Mouse (Mus musculus) left cerebral cortex, adult 11 months (tissue): ENCODE data around the gene Mettl1.

Experiments used
- DNase-seq: peaks from one replicate; pipeline ENCODE4 v3.0.0; 2022; ENCODE audit warnings: low spot score

The Mettl1 gene

DNA sequence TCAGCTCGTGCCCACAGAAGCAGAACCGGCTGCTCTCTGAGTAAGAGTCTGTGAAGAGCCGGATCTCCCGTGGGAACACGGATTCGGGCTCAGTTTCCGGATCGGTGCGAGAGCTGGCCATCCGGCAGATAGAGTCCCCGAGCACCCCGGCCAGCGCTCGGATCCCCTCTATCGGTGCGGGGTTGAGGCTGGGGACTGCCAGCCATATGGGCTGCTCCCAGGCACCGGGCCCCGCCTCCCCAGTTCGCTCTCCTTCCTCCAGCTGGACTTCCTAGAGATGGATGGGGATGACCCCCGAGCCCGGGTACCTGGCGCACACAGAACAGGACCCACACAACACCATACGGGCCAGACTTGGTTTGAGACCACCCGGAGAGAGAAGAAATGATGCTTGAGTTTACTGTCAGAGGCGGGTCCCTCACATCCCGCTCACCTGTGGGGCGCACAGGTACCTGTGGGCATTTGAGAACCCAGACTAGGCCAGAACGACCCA is at the start of gene Mettl1, which contains the start of gene Eef1akmt3:
TSS of gene Mettl1 (plus strand) at position 141 of the 493 bp plus-strand sequence.
TSS of gene Eef1akmt3 (minus strand) at position 240 of the 493 bp plus-strand sequence.
- DNase-seq, result no peak

DNA sequence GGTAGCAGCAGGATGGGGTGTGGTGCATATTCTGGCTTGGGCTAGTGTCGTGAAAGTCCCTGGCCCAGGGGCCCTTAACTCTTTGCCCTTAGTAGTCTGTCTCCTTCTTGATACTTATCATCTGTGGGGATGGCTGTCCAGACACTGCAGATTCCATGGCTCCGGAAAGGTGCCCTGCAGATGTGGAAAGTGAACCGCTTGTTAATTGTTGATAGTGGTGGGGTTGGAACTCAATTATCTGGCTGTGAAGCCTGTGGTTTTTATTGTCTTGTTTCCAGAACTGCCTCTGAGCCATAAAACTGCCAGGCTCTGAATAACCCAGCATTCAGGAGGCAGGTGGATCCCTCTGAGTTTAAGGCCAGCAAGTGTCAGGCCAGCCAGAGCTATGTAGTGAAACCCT is 49.5 kb upstream of the Mettl1 start:
- DNase-seq, result no peak

DNA sequence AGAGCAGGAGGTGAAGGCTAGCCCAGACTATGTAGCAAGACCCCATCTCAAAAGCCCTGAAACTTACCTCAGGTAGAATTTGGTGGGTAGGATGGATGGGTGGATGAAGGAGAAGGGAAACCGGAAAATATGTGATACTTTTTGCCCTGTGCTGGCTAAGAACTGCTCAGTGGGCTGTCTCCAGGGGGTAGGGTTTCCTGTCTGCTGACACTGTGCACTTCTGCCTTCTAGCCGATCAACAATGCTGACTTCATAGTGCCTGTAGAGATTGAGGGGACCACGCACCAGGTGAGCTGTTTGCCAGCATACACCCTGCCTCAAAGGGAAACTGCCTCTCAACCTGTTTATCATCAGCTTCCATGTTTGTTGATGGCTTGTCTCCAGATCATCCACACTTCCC is 47.6 kb upstream of the Mettl1 start:
- DNase-seq, result no peak

DNA sequence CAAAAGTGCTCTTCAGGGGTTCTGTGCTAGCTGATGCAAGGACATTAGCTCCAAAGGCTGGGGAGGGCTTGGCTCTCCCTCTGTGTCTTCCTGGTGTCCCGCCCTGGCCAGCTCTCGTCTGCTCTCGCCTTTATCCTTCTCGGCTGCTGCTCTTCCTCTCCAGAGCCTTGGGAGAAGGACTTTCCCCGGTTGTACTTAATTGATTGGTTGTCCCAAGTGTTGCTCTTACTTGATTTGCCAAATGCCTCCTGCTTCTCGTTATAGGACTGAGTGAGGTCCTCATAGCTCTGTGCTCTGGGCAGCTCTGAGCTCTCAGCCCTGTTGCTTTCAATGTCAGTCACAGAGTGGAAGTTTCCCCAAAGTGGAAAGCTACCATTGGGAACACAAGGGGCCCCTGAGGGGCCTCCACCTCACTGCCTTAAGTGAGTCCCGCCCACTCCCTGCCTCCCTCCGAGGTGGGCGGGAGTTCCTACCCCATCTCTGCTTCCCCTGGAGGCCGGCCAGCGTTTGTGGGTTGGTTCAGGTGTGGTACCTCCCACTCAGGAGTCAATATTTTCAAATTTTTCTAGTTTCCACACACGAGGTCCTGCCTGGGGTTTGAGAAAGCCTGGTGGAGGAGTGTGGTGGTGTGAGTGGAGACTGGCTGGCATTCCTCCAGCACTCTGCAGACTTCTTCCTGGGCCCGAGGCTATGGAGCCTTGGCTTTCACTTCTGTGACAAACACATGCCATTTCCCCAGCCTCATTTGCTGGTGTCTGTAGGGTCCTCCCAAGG is 43.7 kb upstream of the Mettl1 start:
- DNase-seq, result no peak

DNA sequence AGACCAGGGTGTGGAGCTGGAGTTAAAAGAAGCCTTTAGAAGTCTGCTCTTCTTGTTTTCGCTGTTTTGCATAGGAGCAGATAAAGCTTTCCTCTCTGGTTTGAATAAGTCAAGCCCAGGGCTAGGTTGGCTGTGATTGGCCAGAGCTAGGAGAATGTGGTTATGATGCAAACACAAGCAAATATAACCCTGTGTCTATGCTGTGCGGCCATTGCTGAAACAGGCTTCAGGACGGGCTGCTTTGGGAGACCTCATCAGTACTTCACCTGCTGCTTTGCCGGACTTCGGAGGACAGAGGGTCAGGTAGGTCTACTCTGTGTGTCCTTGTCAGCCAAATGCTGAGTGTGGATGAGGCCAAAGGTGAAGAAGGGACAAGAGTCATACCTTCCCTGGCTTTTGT is 40.7 kb upstream of the Mettl1 start, which contains the start of gene Avil:
TSS of gene Avil (plus strand) at position 181 of the 400 bp plus-strand sequence.
- DNase-seq, result no peak

DNA sequence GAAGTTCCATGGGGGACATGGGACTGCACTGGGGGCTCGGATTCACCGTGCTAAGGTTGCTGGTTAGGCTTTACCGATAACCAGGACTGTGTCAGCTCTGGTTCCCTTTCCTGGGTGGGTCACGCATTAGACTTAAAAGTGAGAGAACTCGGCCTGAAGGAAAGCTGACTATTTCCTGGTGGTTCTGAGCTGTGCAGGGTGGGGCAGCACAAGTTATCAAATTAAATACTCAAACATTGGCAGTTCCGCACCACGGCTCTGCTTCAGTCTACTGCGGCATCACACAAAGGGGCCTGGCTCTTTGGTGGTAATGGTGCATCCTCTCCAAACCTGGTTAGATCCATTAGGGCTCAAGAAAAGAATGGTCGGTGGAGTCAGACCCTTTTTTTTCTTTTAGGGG is 39.9 kb upstream of the Mettl1 start:
- DNase-seq, result no peak

DNA sequence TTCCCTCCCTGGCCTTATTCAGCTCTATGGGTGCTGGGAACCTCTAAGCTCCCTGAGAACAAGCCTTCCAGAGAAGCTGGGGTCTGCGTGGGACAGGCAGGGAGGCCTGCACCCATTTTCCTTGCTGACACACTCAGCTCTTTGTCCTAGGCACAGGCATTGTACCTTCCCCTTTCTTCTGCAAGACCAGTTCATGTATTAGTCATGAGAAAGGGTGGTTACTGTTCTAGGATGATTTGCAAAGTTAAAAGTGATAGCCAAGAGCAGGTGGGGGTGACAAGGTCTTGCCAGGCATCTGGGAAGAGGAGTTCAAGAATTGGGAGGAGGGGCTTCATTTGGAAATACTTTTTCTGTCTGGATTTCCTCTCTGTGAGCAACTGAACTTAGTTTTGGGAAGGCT is 39.2 kb upstream of the Mettl1 start:
- DNase-seq, result no peak

DNA sequence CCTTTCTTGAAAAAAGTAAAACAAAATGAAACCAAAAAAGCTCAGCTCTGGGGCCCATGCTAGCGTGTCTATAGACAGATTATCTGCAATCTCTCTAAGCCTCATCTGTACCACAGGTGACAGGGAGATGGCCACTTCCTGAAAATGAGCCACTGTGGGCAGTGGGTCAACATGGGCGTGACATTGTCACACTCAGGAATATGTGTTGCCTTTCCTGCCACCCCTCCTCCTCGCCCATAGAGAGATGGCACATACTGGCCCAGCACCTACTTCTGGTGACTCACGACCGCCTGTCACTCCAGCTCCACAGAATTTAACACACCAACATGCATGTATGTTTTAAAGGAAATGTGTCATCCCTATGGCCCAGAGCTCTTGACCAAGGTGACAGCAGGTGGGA is 38.4 kb upstream of the Mettl1 start:
- DNase-seq, result no peak

DNA sequence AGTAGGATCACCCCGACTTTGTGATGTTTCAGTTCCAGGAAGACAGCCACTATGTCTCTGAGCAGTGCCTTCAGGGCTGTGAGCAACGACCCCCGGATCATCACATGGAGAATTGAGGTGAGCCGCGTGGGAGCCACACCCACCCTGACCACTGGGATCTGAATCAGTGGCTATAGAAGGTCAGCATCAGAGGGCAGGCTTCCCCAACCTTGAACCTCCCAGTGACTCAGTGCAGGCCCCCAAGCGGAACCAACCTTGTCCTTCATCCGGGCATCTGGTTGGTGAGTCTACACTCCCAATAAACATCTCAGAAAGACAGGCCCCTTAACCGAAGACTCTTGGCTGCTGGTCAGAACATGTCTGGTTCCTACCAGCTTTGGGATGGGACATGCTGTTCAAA is 37.9 kb upstream of the Mettl1 start:
- DNase-seq, result no peak

DNA sequence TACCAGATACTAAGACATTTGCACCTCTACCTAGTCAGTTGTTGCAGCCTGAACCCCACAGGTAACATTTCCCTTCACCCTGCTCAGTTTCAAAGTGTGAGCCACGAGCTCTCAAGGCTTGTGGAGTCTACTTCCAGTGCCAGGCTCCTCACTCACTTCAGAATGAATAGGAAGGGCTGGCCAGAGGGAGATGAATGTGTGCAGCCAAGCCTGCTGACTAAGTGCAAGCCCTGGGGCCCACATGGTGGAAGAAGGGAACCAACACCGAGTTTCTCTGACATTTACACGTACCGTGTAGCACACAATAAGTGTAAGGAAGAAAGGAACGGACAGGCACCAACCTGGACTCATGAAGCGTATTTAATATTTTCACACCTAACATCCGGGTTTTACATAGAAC is 37.4 kb upstream of the Mettl1 start:
- no peak for DNase-seq

DNA sequence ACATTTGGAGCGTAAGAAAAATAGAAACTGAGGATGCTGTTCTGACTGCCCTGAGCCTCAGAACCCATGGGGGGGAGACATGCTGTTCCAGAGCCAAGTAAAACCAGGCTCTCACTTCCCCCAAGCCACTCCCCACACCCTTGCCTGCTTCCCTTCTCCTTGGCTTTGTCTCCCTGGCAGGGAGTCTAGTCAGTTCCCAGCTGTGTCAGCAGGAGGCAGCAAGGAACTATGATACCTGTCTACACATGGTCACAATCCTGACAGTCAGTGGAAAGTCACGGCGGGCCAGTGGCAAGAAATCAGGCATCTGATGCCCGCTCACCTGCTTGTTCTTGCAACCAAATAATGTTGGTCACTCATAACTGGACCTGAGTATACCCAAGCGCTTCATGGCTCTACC is 24.7 kb upstream of the Mettl1 start:
- DNase-seq, result no peak

DNA sequence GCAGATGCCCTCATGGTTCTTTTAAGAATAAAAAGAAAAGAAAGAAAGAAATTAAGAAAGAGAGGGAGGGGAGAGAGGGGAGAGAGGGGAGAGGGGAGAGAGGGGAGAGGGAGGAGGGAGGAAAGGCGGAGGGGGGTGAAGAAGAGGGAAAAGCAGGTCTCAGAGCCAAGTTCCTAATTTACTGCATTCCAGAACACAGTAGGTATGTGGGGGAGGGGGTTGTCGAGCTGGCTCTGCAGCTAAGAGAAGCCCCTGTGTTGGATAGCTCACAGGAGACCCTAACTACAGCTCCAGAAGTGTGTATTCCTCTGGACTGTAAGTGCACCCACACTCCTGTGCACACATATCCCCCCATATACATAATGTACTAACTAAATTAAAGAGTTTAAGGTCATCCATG is 24.1 kb upstream of the Mettl1 start:
- DNase-seq, result no peak

DNA sequence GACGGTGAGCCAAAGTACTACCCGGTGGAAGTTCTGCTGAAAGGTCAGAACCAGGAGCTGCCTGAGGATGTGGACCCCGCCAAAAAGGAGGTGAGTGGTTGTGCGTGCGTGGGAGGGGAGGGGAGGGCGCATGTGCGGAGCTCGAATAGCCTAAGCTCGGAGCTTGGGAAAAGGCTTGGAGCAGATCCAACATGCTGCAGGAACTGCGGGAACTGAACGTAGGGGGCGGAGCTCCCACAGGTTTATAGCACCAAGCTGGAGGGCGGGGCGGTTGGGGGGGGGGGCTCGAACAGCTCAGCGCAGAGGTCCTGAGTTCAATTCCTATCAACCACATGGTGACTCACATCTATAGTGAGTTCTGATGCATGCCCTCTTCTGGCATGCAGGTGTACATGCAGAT is 22.8 kb upstream of the Mettl1 start:
- no peak for DNase-seq

DNA sequence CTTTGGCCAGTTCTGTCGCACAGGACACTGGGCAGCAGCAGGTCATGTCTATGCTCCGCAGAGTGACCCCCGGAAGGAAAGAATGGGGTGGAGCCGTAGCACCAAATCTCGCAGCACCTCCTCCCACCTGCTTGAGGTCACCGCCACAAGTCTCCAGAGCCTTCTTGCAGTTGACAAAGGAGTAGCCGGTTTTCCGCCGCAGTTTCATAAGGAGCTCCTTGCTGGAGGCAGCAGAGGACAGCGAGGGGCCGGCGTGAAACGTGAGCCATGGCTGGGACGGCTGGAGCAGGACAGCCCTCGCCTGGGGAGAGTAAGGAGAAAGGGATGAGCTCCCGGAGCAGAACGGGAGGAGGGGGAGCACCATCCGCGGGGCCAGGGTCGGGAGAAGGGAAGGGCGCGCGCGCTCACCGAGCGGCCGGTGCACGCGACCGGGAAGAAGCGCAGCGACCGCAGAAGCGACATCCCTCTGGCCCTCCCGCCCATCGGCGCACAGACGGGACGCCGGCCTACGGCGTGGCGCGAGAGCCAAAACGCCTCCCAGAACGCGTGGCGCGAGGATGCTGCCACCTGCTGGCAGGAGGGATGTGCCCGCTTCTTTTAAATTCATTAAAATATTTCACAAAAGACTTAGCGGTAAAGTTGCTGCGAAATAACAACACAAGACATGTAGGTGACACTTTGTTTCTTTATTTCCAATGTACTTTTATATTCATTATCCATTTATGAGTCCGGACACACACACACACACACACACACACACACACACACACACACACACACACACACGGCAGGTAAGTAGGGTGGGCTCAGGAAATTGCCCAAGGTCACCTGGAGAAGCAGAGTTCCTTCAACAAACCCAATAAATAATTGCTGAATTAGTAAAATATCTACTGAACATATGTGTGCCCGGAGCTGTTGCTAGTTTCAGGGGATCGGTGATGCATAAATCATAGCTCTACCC is 10.6 kb upstream of the Mettl1 start, which contains the start of gene Tsfm:
TSS of gene Tsfm (minus strand) at position 505 of the 961 bp plus-strand sequence.
- DNase-seq, result peak; percentile 67

DNA sequence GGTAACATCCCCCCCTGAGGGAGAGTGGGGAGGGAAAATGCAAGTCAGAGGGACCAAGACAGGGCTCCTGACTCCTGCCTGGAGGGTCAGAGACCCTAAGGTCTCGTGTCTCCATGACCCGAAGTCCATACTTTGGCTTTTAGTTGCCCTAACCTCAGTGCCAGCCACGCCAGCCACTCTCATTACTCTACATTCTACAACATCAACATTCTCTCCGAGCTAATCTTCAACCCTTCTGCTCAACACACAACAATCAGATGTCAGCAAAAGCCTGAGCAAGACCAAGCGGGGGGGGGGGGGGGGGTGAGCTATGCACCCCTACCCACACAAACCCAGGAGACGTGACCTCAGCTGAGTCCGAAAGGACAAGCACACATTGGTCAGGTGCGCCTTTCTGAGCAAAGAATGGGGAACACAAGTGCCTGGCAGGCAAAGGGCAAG is 7.9 kb upstream of the Mettl1 start:
- DNase-seq, result no peak

DNA sequence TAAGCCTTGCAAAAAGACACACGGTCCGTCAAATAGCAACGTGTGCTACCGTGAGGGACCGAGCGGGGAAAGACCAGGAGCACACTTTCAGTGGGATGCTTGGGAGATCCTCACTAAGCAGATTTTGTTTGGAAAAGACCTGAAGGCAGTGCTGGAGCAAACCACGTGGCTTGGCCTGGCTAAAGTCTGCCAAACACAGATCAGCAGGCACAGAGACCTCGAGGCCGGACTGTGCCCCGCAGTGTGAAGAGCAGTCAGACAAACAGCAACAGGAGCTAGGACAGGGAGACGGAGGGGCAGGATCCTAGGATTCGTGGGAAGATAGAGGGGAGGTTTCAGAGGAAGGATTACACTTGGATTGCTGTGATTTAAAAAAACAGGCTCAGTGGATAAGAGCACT is 4.9 kb upstream of the Mettl1 start:
- DNase-seq, result no peak

DNA sequence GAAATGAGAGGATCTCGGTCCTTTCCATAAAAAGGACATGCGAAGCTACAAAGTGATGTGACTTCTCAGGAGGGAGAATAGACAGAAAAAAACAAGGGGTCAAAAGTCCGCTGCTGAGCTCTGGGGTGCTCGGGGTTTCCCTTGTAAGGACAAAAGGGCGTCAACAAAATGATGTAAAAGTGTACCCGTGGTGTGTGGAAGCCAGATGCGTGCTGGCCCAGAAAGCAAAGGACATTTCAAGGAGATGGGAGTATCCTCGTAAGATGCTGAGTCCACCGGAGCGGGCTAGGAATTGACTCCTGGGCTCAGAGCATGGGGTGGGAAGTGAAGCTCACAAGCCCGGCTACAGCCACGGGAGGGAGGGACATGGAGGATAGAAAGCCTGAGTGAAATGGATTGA is 3.6 kb upstream of the Mettl1 start:
- DNase-seq, result no peak

DNA sequence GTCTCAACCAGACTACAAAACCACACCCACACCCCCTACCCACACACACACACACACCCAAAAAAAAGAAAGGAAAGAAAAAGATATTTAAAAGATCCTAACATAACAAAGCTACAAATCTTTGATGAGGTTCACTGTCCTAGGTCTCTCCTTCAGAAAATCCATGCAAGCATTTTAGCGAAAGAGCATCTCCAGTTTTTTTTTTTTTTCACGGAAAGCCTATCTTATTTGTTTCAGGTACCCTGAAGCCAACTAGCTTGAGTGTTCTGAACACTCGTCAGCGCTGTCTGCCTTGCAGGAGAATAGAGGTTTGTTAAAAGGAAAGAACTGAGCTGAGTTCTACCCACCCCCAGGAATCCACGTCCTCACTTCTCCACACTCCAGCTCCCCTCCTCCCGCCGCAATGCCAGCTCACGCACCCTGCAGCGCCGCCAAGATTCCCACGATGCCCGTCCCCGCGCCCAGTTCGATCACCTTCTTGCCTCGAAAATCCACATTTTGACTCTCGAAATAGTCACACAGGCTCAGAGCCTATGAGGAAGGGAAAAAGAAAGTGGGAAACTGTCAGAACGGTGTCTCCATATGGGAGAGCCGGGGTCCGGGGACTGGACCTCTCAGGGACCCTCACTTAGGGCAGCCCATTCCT is 522 bp upstream of the Mettl1 start:
- no peak for DNase-seq

DNA sequence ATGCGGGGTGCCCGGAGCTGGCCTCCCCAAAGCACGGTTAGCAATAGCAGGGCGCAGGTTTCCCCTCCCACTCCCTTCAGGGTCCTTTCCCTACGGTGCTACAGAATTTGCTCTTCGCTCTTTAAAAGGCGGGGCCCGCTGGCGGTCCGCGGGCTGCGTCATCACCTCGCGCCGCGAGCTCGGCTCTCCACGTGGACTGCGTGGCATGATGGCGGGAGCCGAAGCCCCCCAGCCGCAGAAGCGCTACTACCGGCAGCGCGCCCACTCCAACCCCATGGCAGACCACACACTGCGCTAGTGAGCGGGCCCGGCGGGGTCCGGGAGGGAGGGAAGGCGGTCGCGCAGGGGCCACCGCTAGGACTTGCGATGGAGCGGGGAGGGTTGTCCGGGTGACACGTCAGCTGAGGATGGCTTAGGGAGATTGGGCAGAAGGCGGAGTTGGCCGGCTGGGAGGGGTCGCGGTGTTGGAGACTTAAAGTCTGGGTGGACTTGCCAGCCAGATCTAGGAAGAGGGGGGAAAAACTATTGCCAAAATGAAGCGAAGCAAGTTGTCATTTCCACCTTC is 642 bp downstream of the Mettl1 start:
- DNase-seq, result peak; percentile 84

DNA sequence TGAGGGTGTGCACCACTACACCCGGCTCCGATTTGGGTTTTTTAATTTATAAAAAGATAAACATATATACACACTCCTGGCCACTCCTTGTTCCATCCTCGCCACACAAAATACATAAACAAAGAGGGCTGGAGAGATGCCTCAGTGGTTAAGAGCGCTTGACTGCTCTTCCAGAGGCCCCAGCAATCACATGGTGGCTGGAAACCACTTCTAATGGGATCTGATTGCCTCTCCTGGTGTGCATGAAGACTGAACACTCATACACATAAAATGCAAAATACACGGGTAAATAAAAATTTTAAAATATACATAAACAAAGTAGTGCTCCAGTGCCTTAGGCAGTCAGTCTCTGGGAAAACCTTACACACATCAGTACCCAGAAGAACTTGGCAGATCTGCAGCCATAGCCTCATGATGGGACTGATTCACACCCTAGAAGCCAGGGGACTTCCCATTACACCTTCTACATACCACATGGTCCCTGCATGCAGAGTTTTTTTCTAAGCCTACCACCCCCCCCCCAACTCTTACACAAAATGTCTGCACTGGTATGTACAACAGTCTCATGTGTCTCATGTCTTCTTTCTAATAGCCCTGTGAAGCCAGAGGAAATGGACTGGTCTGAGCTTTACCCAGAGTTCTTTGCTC is 1.4 kb downstream of the Mettl1 start:
- DNase-seq, result no peak

DNA sequence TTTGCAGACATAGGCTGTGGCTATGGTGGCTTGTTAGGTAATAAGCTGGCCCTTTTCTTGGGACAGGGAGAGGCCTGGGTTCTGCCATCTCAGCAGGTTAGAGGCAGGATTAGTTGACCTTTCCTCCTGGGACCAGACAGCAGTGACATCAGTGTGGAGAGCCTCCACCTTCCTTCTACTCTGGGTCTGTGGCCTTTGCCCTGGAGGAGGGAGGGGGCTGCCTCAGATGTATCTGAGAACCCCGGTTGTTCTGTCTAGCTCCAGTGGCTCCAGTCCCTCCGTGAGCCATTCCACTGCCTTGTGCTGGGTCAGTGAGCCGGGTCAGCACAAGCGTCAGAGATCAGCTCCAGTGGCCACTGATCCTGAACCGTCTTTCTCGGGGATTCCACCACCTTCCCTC is 2.0 kb downstream of the Mettl1 start:
- DNase-seq, result no peak
